Mouse (Mus musculus): ENCODE measurements around the gene Ccdc157. TPM values are rescaled to one million over a fixed set of nuclear protein-coding genes. Genes with fewer than 3 reads are reported as not detected.

Gene Ccdc157
- total and polyA plus RNA-seq, 2 experiments from 2014 or later: 2.7 to 6.5 TPM

DNA sequence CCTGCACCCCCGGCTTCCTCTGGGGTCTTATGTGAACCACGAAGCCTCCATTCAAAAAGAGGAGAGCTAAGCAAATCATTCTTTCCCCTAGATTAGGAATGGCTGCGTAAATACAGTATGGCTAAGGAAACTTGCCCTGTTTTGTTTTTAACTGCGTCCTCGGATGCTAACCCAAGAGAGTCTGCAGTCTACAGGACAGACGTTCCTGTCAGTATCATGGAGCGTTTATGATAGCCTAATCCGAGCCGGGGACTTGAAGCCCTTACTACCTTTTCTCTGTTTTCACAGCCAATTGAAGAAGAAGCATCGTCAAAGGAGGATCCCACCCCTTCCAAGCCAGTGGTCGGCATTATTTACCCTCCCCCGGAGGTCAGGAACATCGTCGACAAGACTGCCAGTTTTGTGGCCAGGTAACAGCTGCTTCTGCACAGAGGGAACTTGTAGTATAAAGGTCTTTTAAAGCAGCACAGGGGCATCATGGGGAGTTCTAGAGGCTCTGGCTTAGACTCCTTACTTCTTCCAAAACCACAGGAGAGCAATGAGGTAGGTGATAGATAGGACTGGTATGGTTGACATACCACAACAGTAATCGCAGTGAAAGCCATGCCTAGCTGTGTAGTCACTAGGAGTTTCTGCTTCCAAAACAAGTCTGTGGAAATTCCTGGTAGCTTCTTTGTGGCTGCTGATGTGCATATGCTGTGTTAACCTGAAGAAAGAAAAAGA is 826 bp upstream of the Ccdc157 start:
- peaks cover 47% of the 10 kb centered on the region for H3K36me3 ChIP-seq (replicated peaks; ENCODE audit: control insufficient read depth, insufficient read depth, low read length)
- ATAC-seq (ENCODE audit: insufficient read depth, low read depth): no peak

DNA sequence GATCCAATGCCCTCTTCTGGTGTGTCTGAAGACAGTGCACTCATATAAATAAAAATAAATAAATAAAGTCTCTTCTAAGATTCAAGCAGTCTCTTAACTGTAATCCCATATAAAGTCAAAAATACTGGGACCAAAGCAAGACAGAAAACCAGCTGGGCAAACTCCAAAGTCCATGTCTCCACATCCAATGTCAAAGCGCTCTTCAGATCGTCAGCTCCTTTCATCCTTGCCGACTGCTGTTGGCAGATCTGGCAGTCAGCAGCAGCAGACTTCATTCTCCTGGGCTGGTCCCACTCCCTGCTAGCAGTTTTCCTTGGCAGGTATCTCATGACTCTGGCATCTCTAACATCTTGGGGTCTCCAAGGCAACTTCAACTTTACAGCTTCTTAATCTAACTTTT is 1.4 kb downstream of the Ccdc157 start:
- no peak overlapping the region for H3K4me2 ChIP-seq (ENCODE audit: low read depth, low read length)
- no peak for DNase-seq (ENCODE audit: low spot score)
- 61% methylated on average over 3 of the region's 3 CpGs for WGBS
- peaks cover 21% of the 10 kb centered on the region for H3K4me1 ChIP-seq (ENCODE audit: control insufficient read depth, insufficient read depth)
- ATAC-seq (ENCODE audit: insufficient read depth, low read depth): no peak
- no peak overlapping the region for H3K9ac ChIP-seq (replicated peaks; ENCODE audit: low read depth, low read length)
- no peaks in the 10 kb centered on the region for H3K27me3 ChIP-seq (ENCODE audit: control insufficient read depth, insufficient read depth, low read length)
- H3K27ac ChIP-seq (ENCODE audit: low read depth): no peak overlapping the region
- H3K36me3 ChIP-seq (replicated peaks; ENCODE audit: control insufficient read depth, insufficient read depth, low read length): peaks cover 25% of the 10 kb centered on the region
- no peak overlapping the region for H3K4me3 ChIP-seq (ENCODE audit: low read depth, low read length)
- H3K9me3 ChIP-seq (replicated peaks; ENCODE audit: control insufficient read depth, low read length): no peaks in the 10 kb centered on the region
- TF ChIP-seq CTCF (IDR thresholded peaks at IDR 0.05; ENCODE audit: low read depth) (no peak), EP300 (IDR thresholded peaks at IDR 0.05; ENCODE audit: low read depth) (no peak)

More for the DNA sequence above, 826 bp upstream of the Ccdc157 start:
- peak overlapping the region; percentile 94 for H3K27ac ChIP-seq (ENCODE audit: low read depth)
- H3K9me3 ChIP-seq (replicated peaks; ENCODE audit: control insufficient read depth, low read length): no peaks in the 10 kb centered on the region
- H3K9ac ChIP-seq (replicated peaks; ENCODE audit: low read depth, low read length): peak overlapping the region; percentile 77
- peak overlapping the region; percentile 77 for H3K4me3 ChIP-seq (ENCODE audit: low read depth, low read length)
- no peak for DNase-seq (ENCODE audit: low spot score)
- H3K4me2 ChIP-seq (ENCODE audit: low read depth, low read length): peak overlapping the region; percentile 80
- WGBS: 5% methylated on average over 15 of the region's 15 CpGs
- TF ChIP-seq EP300 (IDR thresholded peaks at IDR 0.05; ENCODE audit: low read depth) (no peak), CTCF (IDR thresholded peaks at IDR 0.05; ENCODE audit: low read depth) (no peak)
- no peaks in the 10 kb centered on the region for H3K27me3 ChIP-seq (ENCODE audit: control insufficient read depth, insufficient read depth, low read length)
- H3K4me1 ChIP-seq (ENCODE audit: control insufficient read depth, insufficient read depth): peaks cover 21% of the 10 kb centered on the region

DNA sequence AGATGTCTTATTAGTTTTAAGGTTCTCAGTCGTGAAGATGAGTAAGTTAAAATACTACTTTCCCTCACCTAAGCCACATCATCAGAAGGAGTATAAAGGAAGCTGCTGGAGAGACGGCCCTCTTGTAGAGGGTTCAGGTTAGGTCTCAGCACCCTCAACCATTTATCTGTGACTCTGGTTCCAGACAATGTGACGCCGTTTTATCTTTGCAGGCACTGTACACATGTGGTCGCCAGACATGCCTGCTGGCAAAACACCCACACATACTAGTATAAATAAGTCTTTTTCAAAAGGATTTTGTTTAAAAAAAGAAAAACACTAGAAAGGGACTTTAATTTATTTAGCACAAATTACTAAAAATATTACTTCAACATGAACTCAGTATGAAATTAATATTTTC is 4.5 kb downstream of the Ccdc157 start:
- Histone ChIP-seq H3K36me3 (replicated peaks; ENCODE audit: control insufficient read depth, insufficient read depth, low read length) (no peaks in the 10 kb centered on the region), H3K9ac (replicated peaks; ENCODE audit: low read depth, low read length) (no peak overlapping the region), H3K4me2 (ENCODE audit: low read depth, low read length) (no peak overlapping the region), H3K4me1 (ENCODE audit: control insufficient read depth, insufficient read depth) (peaks cover 11% of the 10 kb centered on the region), H3K27ac (ENCODE audit: low read depth) (no peak overlapping the region), H3K4me3 (ENCODE audit: low read depth, low read length) (no peak overlapping the region), H3K9me3 (replicated peaks; ENCODE audit: control insufficient read depth, low read length) (no peaks in the 10 kb centered on the region), H3K27me3 (ENCODE audit: control insufficient read depth, insufficient read depth, low read length) (no peaks in the 10 kb centered on the region)
- ATAC-seq (ENCODE audit: insufficient read depth, low read depth) (no peak), DNase-seq (ENCODE audit: low spot score) (no peak)
- 58% methylated on average over 5 of the region's 5 CpGs for WGBS
- TF ChIP-seq CTCF (IDR thresholded peaks at IDR 0.05; ENCODE audit: low read depth) (no peak), EP300 (IDR thresholded peaks at IDR 0.05; ENCODE audit: low read depth) (no peak)

DNA sequence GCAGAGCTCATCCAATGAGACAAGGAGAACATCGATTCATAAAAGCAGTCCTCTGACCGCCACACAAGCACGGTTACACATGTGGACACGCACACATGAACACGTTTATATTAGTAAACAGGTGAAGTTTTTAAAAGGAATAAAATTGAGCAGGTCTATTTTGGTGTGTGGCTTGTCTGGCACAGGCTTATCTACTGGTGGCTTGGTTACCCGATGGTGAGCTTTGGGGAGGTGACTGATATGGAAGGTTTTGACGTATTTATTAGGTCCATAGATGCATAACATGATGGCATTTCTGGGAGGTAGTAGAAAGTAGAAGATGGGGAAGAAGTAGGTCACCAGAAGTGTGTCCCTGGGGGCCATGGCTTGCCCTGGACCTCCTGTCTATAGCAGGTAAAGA is 6.4 kb downstream of the Ccdc157 start:
- ATAC-seq (ENCODE audit: insufficient read depth, low read depth): no peak

DNA sequence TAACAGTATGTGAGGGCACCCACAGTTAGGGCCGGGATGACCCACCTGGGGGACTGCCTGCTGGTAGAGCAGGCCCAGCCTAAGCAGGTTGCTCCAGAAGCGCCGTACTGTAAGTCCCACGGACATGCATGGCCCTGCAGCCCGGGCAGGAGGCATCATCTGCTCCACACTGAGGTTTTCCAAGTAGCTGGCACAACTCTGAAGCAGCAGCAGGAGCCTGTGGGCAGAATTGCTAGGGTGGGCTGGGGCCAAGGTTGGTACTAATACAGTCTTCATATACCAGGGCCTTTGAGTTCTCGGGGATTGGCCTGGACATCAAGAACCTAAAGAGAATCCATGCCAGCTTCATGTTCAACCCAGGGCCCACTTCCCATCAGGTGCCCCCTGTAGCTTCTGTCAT is 10.2 kb downstream of the Ccdc157 start:
- Histone ChIP-seq H3K36me3 (replicated peaks; ENCODE audit: control insufficient read depth, insufficient read depth, low read length) (no peaks in the 10 kb centered on the region), H3K9ac (replicated peaks; ENCODE audit: low read depth, low read length) (no peak overlapping the region), H3K4me2 (ENCODE audit: low read depth, low read length) (no peak overlapping the region), H3K27ac (ENCODE audit: low read depth) (no peak overlapping the region), H3K9me3 (replicated peaks; ENCODE audit: control insufficient read depth, low read length) (no peaks in the 10 kb centered on the region), H3K4me1 (ENCODE audit: control insufficient read depth, insufficient read depth) (no peaks in the 10 kb centered on the region), H3K27me3 (ENCODE audit: control insufficient read depth, insufficient read depth, low read length) (no peaks in the 10 kb centered on the region), H3K4me3 (ENCODE audit: low read depth, low read length) (no peak overlapping the region)
- TF ChIP-seq CTCF (IDR thresholded peaks at IDR 0.05; ENCODE audit: low read depth) (no peak), EP300 (IDR thresholded peaks at IDR 0.05; ENCODE audit: low read depth) (no peak)
- no peak for DNase-seq (ENCODE audit: low spot score)
- ATAC-seq (ENCODE audit: insufficient read depth, low read depth): no peak
- 83% methylated on average over 6 of the region's 6 CpGs for WGBS

More for the DNA sequence above, 6.4 kb downstream of the Ccdc157 start:
- no peak for DNase-seq (ENCODE audit: low spot score)
- TF ChIP-seq CTCF (IDR thresholded peaks at IDR 0.05; ENCODE audit: low read depth) (no peak), EP300 (IDR thresholded peaks at IDR 0.05; ENCODE audit: low read depth) (no peak)
- Histone ChIP-seq H3K36me3 (replicated peaks; ENCODE audit: control insufficient read depth, insufficient read depth, low read length) (no peaks in the 10 kb centered on the region), H3K4me1 (ENCODE audit: control insufficient read depth, insufficient read depth) (no peaks in the 10 kb centered on the region), H3K9ac (replicated peaks; ENCODE audit: low read depth, low read length) (no peak overlapping the region), H3K4me2 (ENCODE audit: low read depth, low read length) (no peak overlapping the region), H3K9me3 (replicated peaks; ENCODE audit: control insufficient read depth, low read length) (no peaks in the 10 kb centered on the region), H3K27me3 (ENCODE audit: control insufficient read depth, insufficient read depth, low read length) (no peaks in the 10 kb centered on the region), H3K27ac (ENCODE audit: low read depth) (no peak overlapping the region), H3K4me3 (ENCODE audit: low read depth, low read length) (no peak overlapping the region)
- 78% methylated on average over 7 of the region's 7 CpGs for WGBS
